Mouse (Mus musculus) layer of hippocampus, postnatal 14 days (tissue): Measurements from ENCODE around the gene Csk. TPM values are rescaled to one million over a fixed set of nuclear protein-coding genes. Genes with fewer than 3 reads are reported as not detected.

Source experiments
- total RNA-seq, 2 experiments: library from RNA; stranded (reverse); gene quantifications; 2 replicates each; pipeline ENCODE4 v1.2.3; 2021

The Csk gene
- total RNA-seq, 2 experiments from 2014 or later, result 41.6 to 49.5 TPM

Other genes with a start within 250 kb of the Csk start
- gene Ppcdc, start 213.5 kb downstream of the Csk start, total RNA-seq, result 10 to 100 TPM; 14.3 to 15.6 TPM
- gene Scamp5, start 185.6 kb downstream of the Csk start, total RNA-seq, result 100 to 1,000 TPM; 439 to 441 TPM
- 10 to 100 TPM in 1 of 2 experiments, 1 to 10 TPM in 1; 8.0 to 12.2 TPM for gene Rpp25, start 149.6 kb downstream of the Csk start, total RNA-seq
- 100 to 1,000 TPM; 465 to 477 TPM for gene Cox5a, start 132.4 kb downstream of the Csk start, total RNA-seq
- gene Fam219b, start 116.1 kb downstream of the Csk start, total RNA-seq, result 10 to 100 TPM; 20.9 to 23.4 TPM
- gene Mpi, start 100.9 kb downstream of the Csk start, total RNA-seq, result 10 to 100 TPM; 71.3 to 78.8 TPM
- 10 to 100 TPM; 26.6 to 28.0 TPM for gene Scamp2, start 92.7 kb downstream of the Csk start, total RNA-seq
- gene Ulk3, start 64.2 kb downstream of the Csk start, total RNA-seq, result 10 to 100 TPM; 24.1 to 24.5 TPM
- 1 to 10 TPM; 2.4 to 3.2 TPM for gene Cplx3, start 47.4 kb downstream of the Csk start, total RNA-seq
- gene Lman1l, start 32.9 kb downstream of the Csk start, total RNA-seq, result not detected
- gene Cyp1a2, start 30.1 kb upstream of the Csk start, total RNA-seq, result not detected
- under 1 TPM; 0.14 to 0.28 TPM for gene Cyp1a1, start 34.3 kb upstream of the Csk start, total RNA-seq
- 10 to 100 TPM; 12.8 to 14.2 TPM for gene Edc3, start 54.9 kb upstream of the Csk start, total RNA-seq
- 10 to 100 TPM; 65.6 to 82.9 TPM for gene Clk3, start 112.2 kb upstream of the Csk start, total RNA-seq
- gene Arid3b, start 183.2 kb upstream of the Csk start, total RNA-seq, result 1 to 10 TPM; 7.0 to 8.9 TPM